Mouse (Mus musculus): Measurements from ENCODE around the gene Snx29. TPM values are rescaled to one million over a fixed set of nuclear protein-coding genes. Genes with fewer than 3 reads are reported as not detected.
"Not testable (repeated sequence)": the region's sequence is repeated elsewhere in the genome, so short reads cannot be mapped to it uniquely, and the experiment has no call there.

The Snx29 gene
- polyA plus RNA-seq, 1 experiment from 2014 or later: 15.3 TPM

DNA sequence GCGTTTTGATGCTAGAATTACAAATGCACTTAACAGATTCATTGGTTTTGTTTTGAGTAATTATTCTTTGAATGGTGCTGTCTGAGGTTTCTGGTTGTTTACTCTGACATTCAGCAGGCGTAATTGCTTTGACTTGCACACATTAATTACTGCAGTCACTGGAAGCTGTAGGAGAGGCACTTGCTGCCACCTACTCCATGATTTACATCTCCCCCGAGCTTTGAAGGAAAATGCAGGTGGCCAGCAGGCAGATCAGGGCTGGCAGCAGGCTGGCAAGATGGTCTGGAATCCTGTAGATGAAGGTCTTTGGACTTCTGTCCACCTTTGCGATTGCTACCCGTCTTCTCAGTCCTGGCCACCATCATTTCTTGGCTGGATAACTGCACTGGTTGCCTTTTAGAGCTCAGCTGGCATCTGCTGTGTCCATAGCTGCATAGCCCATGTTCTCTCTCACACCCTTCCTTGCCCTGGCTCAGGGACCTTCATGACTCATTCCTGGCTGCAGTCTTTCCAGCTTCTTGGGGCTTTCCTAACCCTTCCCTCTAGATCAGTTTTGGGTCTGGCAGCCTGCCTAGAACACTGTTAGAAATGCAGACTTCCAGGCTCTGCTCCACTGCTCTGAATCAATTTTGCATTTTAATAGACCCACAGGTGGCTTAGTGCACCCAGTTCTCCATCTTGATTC is 182.9 kb downstream of the Snx29 start:
- no peak for ATAC-seq (ENCODE audit: low FRiP score)
- Histone ChIP-seq H3K9me3 (ENCODE audit: control insufficient read depth, low read length) (no peaks in the 10 kb centered on the region), H3K27ac (ENCODE audit: low read depth, low read length) (no peak overlapping the region), H3K27me3 (ENCODE audit: control insufficient read depth, insufficient read depth, low read length) (no peaks in the 10 kb centered on the region), H3K4me3 (ENCODE audit: low read depth, low read length) (no peak overlapping the region), H3K4me2 (replicated peaks; ENCODE audit: low read depth, low read length) (no peak overlapping the region), H3K36me3 (ENCODE audit: control insufficient read depth, insufficient read depth, low read length) (no peaks in the 10 kb centered on the region), H3K9ac (ENCODE audit: low read depth, low read length) (no peak overlapping the region), H3K4me1 (replicated peaks; ENCODE audit: control insufficient read depth, insufficient read depth, low read length) (no peaks in the 10 kb centered on the region)
- DNase-seq (ENCODE audit: low spot score): no peak
- WGBS: 83% methylated on average over 5 of the region's 5 CpGs

DNA sequence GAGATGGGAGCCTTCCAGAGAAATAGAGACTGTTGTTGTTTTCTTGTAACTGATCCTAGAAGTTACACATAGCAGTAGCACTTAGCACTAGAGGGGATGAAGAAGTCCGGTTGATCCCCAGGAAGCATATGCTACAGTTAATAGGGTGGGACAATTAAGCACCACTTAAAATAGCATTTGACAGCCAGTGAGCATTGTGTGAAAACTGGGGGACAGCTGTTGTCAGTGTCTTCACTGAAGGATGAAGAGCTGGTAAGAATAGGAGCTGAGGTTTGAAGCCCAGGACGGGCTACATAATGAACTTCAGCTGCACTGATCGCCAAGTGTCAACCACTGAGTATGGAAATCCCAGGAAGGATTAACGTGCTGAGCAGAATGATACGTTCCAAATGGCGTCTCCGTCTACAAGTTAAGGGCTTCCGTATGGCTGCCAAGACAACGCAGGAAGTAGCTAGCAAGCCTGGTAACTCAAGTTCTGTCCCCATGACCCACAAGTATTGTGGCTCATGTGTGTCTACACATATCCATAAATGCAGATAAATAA is 184.6 kb downstream of the Snx29 start:
- WGBS: 75% methylated on average over 9 of the region's 9 CpGs
- H3K4me3 ChIP-seq (ENCODE audit: low read depth, low read length): no peak overlapping the region
- no peaks in the 10 kb centered on the region for H3K4me1 ChIP-seq (replicated peaks; ENCODE audit: control insufficient read depth, insufficient read depth, low read length)
- no peak overlapping the region for H3K9ac ChIP-seq (ENCODE audit: low read depth, low read length)
- H3K4me2 ChIP-seq (replicated peaks; ENCODE audit: low read depth, low read length): no peak overlapping the region
- no peak for DNase-seq (ENCODE audit: low spot score)
- no peak overlapping the region for H3K27ac ChIP-seq (ENCODE audit: low read depth, low read length)
- no peak for ATAC-seq (ENCODE audit: low FRiP score)
- no peaks in the 10 kb centered on the region for H3K36me3 ChIP-seq (ENCODE audit: control insufficient read depth, insufficient read depth, low read length)
- no peaks in the 10 kb centered on the region for H3K9me3 ChIP-seq (ENCODE audit: control insufficient read depth, low read length)
- H3K27me3 ChIP-seq (ENCODE audit: control insufficient read depth, insufficient read depth, low read length): no peaks in the 10 kb centered on the region

DNA sequence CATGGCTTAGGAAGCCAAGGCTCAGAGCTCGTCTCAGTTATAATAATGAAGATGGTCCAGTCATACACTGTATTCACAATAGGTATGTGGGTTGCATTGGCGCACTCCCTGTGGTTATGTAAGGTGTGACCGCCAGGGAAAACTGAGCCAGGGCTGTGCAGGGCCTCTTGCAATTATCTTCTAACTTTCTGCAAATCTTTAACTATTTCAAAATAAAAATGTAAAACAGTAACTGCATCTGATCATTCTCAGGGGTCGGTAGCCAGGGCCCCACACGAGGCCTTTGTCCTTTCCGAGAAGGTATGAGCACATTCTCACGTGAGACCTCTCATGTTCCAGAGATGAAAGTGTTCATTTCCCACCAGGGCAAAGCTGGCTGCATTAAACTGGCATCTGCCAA is 185.6 kb downstream of the Snx29 start:
- no peak for ATAC-seq (ENCODE audit: low FRiP score)
- WGBS: 92% methylated on average over 7 of the region's 7 CpGs

DNA sequence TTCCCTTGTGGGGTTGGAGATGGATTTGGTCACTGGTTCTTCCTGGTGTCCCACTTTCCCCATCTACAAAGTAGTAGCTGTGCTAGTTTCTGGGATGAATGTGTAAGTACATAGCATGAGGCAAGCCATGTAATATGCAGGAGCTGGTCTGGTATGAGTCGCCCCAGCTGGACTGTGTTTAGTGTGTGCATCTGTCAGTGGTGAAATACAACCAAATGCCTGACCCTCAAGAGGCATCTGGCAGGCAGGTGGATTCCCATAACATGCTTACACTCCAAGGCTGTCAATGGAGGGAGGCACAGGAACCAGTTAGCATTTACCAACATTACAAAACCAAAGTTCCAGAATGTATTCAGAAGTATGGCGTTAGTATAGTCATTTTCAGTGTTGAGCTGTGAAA is 187.7 kb downstream of the Snx29 start:
- Histone ChIP-seq H3K4me2 (replicated peaks; ENCODE audit: low read depth, low read length) (no peak overlapping the region), H3K27me3 (ENCODE audit: control insufficient read depth, insufficient read depth, low read length) (no peaks in the 10 kb centered on the region), H3K36me3 (ENCODE audit: control insufficient read depth, insufficient read depth, low read length) (no peaks in the 10 kb centered on the region), H3K4me3 (ENCODE audit: low read depth, low read length) (no peak overlapping the region), H3K4me1 (replicated peaks; ENCODE audit: control insufficient read depth, insufficient read depth, low read length) (no peaks in the 10 kb centered on the region), H3K27ac (ENCODE audit: low read depth, low read length) (no peak overlapping the region), H3K9me3 (ENCODE audit: control insufficient read depth, low read length) (no peaks in the 10 kb centered on the region), H3K9ac (ENCODE audit: low read depth, low read length) (no peak overlapping the region)
- no peak for DNase-seq (ENCODE audit: low spot score)
- 96% methylated on average over 2 of the region's 2 CpGs for WGBS
- ATAC-seq (ENCODE audit: low FRiP score): no peak

More for the DNA sequence above, 185.6 kb downstream of the Snx29 start:
- Histone ChIP-seq H3K27ac (ENCODE audit: low read depth, low read length) (no peak overlapping the region), H3K4me3 (ENCODE audit: low read depth, low read length) (no peak overlapping the region), H3K9me3 (ENCODE audit: control insufficient read depth, low read length) (no peaks in the 10 kb centered on the region), H3K4me1 (replicated peaks; ENCODE audit: control insufficient read depth, insufficient read depth, low read length) (no peaks in the 10 kb centered on the region), H3K9ac (ENCODE audit: low read depth, low read length) (no peak overlapping the region), H3K27me3 (ENCODE audit: control insufficient read depth, insufficient read depth, low read length) (no peaks in the 10 kb centered on the region), H3K36me3 (ENCODE audit: control insufficient read depth, insufficient read depth, low read length) (no peaks in the 10 kb centered on the region), H3K4me2 (replicated peaks; ENCODE audit: low read depth, low read length) (no peak overlapping the region)
- DNase-seq (ENCODE audit: low spot score): no peak

DNA sequence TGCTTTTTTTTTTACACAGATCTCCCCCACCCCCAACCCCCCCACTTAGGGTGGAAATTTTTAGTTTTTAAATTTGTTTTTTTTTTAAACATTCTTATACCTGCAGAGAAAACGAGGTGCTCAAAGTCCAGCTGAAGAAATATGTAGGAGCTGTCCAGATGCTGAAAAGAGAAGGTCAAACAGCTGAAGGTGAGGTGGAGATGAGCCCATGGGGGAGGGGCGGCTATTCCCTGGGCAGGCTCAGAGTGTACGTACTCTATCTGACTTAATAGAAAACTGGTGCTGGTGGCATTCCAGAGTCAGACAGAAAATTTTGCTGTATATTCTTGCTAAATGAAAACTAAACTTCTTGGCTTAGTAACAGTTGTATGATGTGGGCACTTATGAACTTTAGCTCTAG is 188.1 kb downstream of the Snx29 start:
- Histone ChIP-seq H3K36me3 (ENCODE audit: control insufficient read depth, insufficient read depth, low read length) (no peaks in the 10 kb centered on the region), H3K27ac (ENCODE audit: low read depth, low read length) (no peak overlapping the region), H3K9ac (ENCODE audit: low read depth, low read length) (no peak overlapping the region), H3K27me3 (ENCODE audit: control insufficient read depth, insufficient read depth, low read length) (no peaks in the 10 kb centered on the region), H3K9me3 (ENCODE audit: control insufficient read depth, low read length) (no peaks in the 10 kb centered on the region), H3K4me3 (ENCODE audit: low read depth, low read length) (no peak overlapping the region), H3K4me1 (replicated peaks; ENCODE audit: control insufficient read depth, insufficient read depth, low read length) (no peaks in the 10 kb centered on the region), H3K4me2 (replicated peaks; ENCODE audit: low read depth, low read length) (no peak overlapping the region)
- ATAC-seq (ENCODE audit: low FRiP score) (no peak), DNase-seq (ENCODE audit: low spot score) (no peak)
- WGBS: 65% methylated on average over 3 of the region's 3 CpGs

DNA sequence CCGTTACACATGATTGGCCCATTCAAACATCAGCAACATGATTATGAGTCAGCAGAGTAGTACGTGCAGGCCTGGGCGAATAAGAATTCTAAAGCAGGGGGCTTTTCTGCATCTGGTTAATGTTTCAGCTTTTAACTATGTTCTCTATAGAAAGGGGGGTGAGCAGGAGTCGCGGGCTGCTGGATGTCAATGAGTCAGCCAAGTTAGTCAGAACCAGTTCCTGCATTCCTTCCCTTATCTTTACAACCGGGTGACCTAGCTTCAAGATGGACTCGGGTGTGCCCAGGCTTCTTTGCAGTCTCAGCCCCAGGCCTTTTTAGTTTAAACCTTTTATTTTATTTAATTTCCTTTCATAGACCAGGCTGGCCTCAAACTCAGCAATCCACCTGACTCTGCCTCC is 189.0 kb downstream of the Snx29 start:
- not testable (repeated sequence) for H3K4me1 ChIP-seq (replicated peaks; ENCODE audit: control insufficient read depth, insufficient read depth, low read length); ATAC-seq (ENCODE audit: low FRiP score)
- 90% methylated on average over 7 of the region's 7 CpGs for WGBS

DNA sequence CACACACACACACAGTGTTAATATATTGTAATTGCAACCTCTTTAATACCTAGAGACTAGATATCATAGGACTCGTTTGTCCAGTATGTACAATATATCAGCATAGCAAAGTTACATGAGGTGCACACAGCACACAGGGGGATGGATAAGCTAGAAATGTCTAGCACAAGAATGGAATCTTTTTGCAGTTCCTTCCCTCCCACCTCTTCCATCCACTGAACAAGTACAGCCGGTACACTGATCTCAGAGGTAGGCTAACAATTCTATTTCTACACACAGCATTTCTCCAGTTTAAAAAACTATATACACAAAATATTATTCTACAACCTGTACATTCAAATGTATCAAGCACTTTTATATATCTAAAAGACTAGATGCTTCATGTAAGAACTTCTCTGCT is 194.0 kb downstream of the Snx29 start:
- Histone ChIP-seq H3K9ac (ENCODE audit: low read depth, low read length) (no peak overlapping the region), H3K27ac (ENCODE audit: low read depth, low read length) (no peak overlapping the region), H3K4me2 (replicated peaks; ENCODE audit: low read depth, low read length) (no peak overlapping the region), H3K9me3 (ENCODE audit: control insufficient read depth, low read length) (no peaks in the 10 kb centered on the region), H3K4me3 (ENCODE audit: low read depth, low read length) (no peak overlapping the region), H3K36me3 (ENCODE audit: control insufficient read depth, insufficient read depth, low read length) (no peaks in the 10 kb centered on the region), H3K27me3 (ENCODE audit: control insufficient read depth, insufficient read depth, low read length) (no peaks in the 10 kb centered on the region), H3K4me1 (replicated peaks; ENCODE audit: control insufficient read depth, insufficient read depth, low read length) (no peaks in the 10 kb centered on the region)
- WGBS: 87% methylated on average over 2 of the region's 2 CpGs
- no peak for ATAC-seq (ENCODE audit: low FRiP score)
- no peak for DNase-seq (ENCODE audit: low spot score)

More for the DNA sequence above, 189.0 kb downstream of the Snx29 start:
- not testable (repeated sequence) for H3K36me3 ChIP-seq (ENCODE audit: control insufficient read depth, insufficient read depth, low read length); H3K27ac ChIP-seq (ENCODE audit: low read depth, low read length); H3K27me3 ChIP-seq (ENCODE audit: control insufficient read depth, insufficient read depth, low read length); H3K9ac ChIP-seq (ENCODE audit: low read depth, low read length); H3K4me2 ChIP-seq (replicated peaks; ENCODE audit: low read depth, low read length); H3K4me3 ChIP-seq (ENCODE audit: low read depth, low read length); DNase-seq (ENCODE audit: low spot score); H3K9me3 ChIP-seq (ENCODE audit: control insufficient read depth, low read length)

DNA sequence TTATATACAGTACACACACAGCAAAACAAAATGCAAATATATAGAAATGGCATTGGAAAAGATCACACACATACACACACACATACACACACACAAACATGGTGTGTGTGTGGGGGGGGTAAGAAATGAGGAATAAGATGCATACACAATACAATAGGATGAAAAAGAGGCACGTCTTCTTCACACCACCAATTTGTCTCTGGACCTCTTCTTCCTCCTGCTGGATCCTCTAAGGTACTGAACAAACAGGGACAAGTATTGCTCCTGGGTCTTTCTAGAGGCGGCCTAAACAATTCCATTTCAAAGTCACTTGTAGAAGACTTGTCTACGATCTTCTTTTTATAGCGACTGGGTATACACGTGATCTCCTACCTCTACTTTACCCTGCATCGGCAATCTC is 194.7 kb downstream of the Snx29 start:
- Histone ChIP-seq H3K4me3 (ENCODE audit: low read depth, low read length) (no peak overlapping the region), H3K4me2 (replicated peaks; ENCODE audit: low read depth, low read length) (no peak overlapping the region), H3K9ac (ENCODE audit: low read depth, low read length) (no peak overlapping the region), H3K9me3 (ENCODE audit: control insufficient read depth, low read length) (no peaks in the 10 kb centered on the region), H3K36me3 (ENCODE audit: control insufficient read depth, insufficient read depth, low read length) (no peaks in the 10 kb centered on the region), H3K4me1 (replicated peaks; ENCODE audit: control insufficient read depth, insufficient read depth, low read length) (no peaks in the 10 kb centered on the region), H3K27ac (ENCODE audit: low read depth, low read length) (no peak overlapping the region), H3K27me3 (ENCODE audit: control insufficient read depth, insufficient read depth, low read length) (no peaks in the 10 kb centered on the region)
- no peak for DNase-seq (ENCODE audit: low spot score)
- ATAC-seq (ENCODE audit: low FRiP score): no peak
- WGBS: 97% methylated on average over 6 of the region's 6 CpGs

DNA sequence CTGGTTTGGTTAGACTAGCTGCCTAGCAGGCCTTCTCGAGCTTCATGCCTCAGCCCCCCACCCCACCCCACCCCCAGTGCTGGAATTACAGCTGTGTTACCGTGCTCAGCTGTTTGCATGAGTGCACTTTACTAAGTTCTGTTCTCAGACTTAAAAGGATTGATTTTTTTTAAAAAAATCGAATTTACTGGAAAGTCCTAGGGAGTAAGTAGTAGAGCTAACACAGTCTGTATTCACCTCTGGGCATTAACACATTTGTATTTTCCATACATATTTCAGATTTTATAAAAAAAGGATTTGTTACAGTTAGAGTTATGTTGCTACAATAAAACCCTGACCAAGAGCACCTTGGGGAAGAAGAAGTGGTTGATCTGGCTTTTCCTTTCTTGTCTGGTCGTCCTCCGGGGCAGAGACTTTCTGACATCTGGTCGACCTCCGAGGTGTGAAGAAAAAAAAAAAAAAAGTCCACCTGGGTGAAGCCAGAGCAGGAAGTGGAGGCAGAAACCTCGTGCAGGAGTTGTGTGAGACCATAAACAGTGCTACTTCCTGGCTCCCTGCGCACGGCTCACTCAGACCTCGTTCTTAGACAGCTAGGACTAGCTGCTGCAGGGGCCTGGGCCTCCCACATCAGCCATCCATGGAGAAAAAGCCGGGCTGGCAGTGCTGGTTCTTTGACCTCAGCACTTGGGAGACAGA is 196.2 kb downstream of the Snx29 start:
- DNase-seq (ENCODE audit: low spot score): peak; percentile 63
- no peak for ATAC-seq (ENCODE audit: low FRiP score)

More for the DNA sequence above, 196.2 kb downstream of the Snx29 start:
- Histone ChIP-seq H3K27ac (ENCODE audit: low read depth, low read length) (no peak overlapping the region), H3K4me2 (replicated peaks; ENCODE audit: low read depth, low read length) (no peak overlapping the region), H3K9ac (ENCODE audit: low read depth, low read length) (no peak overlapping the region), H3K9me3 (ENCODE audit: control insufficient read depth, low read length) (no peaks in the 10 kb centered on the region), H3K4me1 (replicated peaks; ENCODE audit: control insufficient read depth, insufficient read depth, low read length) (no peaks in the 10 kb centered on the region), H3K4me3 (ENCODE audit: low read depth, low read length) (no peak overlapping the region), H3K27me3 (ENCODE audit: control insufficient read depth, insufficient read depth, low read length) (no peaks in the 10 kb centered on the region), H3K36me3 (ENCODE audit: control insufficient read depth, insufficient read depth, low read length) (no peaks in the 10 kb centered on the region)
- WGBS: 86% methylated on average over 12 of the region's 12 CpGs

Measured in hindbrain, embryonic 11.5 days (tissue).